In the genomic region with DNA sequence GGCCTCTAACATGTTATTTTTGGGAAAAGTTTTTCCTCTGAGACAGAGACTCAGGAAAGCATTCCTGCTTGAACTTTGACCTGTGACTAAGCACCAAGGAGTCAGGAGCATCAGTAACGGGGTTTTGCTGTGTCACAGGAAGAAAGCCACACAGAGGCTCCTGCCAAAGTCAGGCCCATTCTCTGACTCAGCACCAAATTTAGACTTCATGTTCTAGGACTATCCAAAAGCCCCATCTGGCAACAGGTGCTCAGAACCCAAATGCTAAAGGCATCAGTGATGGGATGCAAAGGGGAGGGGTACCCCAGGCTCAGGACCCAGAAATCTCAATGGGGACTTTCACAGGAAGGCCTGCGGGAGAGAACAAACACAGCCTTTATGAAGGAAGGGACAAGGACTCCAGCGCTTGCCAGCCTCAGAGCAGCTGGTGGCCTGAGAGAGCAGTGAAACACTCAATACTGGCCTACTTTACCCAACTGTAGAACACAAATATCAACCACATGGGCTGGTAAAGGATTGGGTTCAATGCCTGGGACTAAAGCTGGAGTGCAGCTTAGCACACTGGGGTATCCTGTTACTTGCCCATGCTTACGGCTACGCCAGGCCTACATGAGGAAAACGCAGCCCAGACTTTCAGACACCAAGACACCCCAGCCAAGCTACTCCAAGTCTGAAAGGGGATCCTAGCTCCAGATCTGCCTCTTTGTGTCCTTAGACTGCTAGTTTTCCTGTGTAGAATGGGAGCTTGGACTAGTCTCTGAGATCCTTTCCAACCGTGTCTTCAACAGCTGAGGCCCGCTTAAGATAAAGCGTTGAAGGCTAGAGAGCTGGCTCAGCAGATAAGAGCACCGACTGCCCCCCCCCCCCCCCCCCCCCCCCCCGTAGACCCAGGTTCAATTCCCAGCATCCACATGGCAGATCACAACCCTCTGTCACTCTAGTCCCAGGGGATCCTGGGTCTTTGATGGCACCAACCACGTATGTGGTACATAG, we compare ENCODE assay signal across 9 mouse cellular contexts. TPM values are rescaled to one million over a fixed set of nuclear protein-coding genes. Genes with fewer than 3 reads are reported as not detected.
A peak's percentile ranks its signal among the peaks of the same experiment; 100 is the strongest.
DNase-seq lines count a peak whose midpoint lies in the region; ATAC-seq and TF ChIP-seq lines count a peak whose summit lies in the region.
"Had no signal": no experiment of that assay in that cellular context is flagged by ENCODE, and none has a peak within 500 bp of the region (broad histone marks: within the 10 kb centered on the region; RNA-seq: fewer than 3 reads in every experiment).

No protein-coding gene starts in this region.

- H3K27me3 ChIP-seq in embryonic facial prominence, embryonic 13.5 days = no peaks in the 10 kb centered on the region
- no peaks in the 10 kb centered on the region for H3K27me3 ChIP-seq in neural tube, embryonic 15.5 days (replicated peaks)
- H3K27me3 ChIP-seq in midbrain, embryonic 15.5 days (replicated peaks) = no peaks in the 10 kb centered on the region
- H3K27me3 ChIP-seq: neural tube, embryonic 12.5 days had no signal

- H3K4me3 ChIP-seq in ES-E14 (ENCODE audit: insufficient read depth in 1 of 2, low read depth in 1 of 2, low read length in 2 of 2, poor library complexity in 1 of 2, severe bottlenecking in 1 of 2) = no peak overlapping the region
- no peak overlapping the region for H3K4me3 ChIP-seq in embryonic facial prominence, embryonic 13.5 days
- H3K4me3 ChIP-seq in neural tube, embryonic 15.5 days (replicated peaks) = no peak overlapping the region
- no peak overlapping the region for H3K4me3 ChIP-seq in midbrain, embryonic 15.5 days
- H3K4me3 ChIP-seq: neural tube, embryonic 12.5 days had no signal

- H3K9ac ChIP-seq in ES-E14 (ENCODE audit: insufficient read depth, low read depth, low read length, poor library complexity, severe bottlenecking) = no peak overlapping the region
- H3K9ac ChIP-seq in embryonic facial prominence, embryonic 13.5 days = no peak overlapping the region
- no peak overlapping the region for H3K9ac ChIP-seq in neural tube, embryonic 15.5 days (replicated peaks)
- no peak overlapping the region for H3K9ac ChIP-seq in midbrain, embryonic 15.5 days
- H3K9ac ChIP-seq: neural tube, embryonic 12.5 days had no signal

- no peak for ATAC-seq in embryonic facial prominence, embryonic 13.5 days (ENCODE audit: insufficient number of reproducible peaks, insufficient read depth, low FRiP score, low TSS enrichment, low read depth)
- peak; percentile 37; the same call in 1 of the 2 replicates for ATAC-seq in neural tube, embryonic 15.5 days (ENCODE audit: low FRiP score)
- ATAC-seq in midbrain, embryonic 15.5 days (replicated peaks) = no peak

- H3K4me1 ChIP-seq in ES-E14 (ENCODE audit: control insufficient read depth in 2 of 2, insufficient read depth in 2 of 2, low read length in 2 of 2, poor library complexity in 1 of 2) = peaks cover 17 to 33% of the 10 kb centered on the region in 2 experiments
- peaks cover 55% of the 10 kb centered on the region for H3K4me1 ChIP-seq in embryonic facial prominence, embryonic 13.5 days
- peaks cover 44% of the 10 kb centered on the region for H3K4me1 ChIP-seq in neural tube, embryonic 15.5 days
- H3K4me1 ChIP-seq in midbrain, embryonic 15.5 days = peaks cover 5% of the 10 kb centered on the region

- peak; percentile 93 for DNase-seq in heart, adult 11 months
- DNase-seq in heart, postnatal 4 days = no peak
- DNase-seq in ES-E14 (ENCODE audit: low read depth, low spot score) = no peak
- peak; percentile 32 for DNase-seq in kidney, postnatal 14 days
- no peak for DNase-seq in T-cell, adult 2 months (ENCODE audit: low spot score)

- H3K36me3 ChIP-seq in ES-E14 (ENCODE audit: control insufficient read depth, insufficient read depth, low read length, poor library complexity, severe bottlenecking) = no peaks in the 10 kb centered on the region; the same call in 1 of the 2 replicates
- no peaks in the 10 kb centered on the region; the same call in 1 of the 2 replicates for H3K36me3 ChIP-seq in embryonic facial prominence, embryonic 13.5 days
- H3K36me3 ChIP-seq in neural tube, embryonic 15.5 days = no peaks in the 10 kb centered on the region
- H3K36me3 ChIP-seq in midbrain, embryonic 15.5 days (replicated peaks) = no peaks in the 10 kb centered on the region
- H3K36me3 ChIP-seq: neural tube, embryonic 12.5 days had no signal

- WGBS in embryonic facial prominence, embryonic 13.5 days = 48% methylated on average over 11 of the region's 12 CpGs
- 68% methylated on average over 11 of the region's 12 CpGs for WGBS in neural tube, embryonic 15.5 days
- WGBS in midbrain, embryonic 15.5 days = 66% methylated on average over 12 of the region's 12 CpGs

- no peak overlapping the region for H3K4me2 ChIP-seq in embryonic facial prominence, embryonic 13.5 days
- no peak overlapping the region for H3K4me2 ChIP-seq in neural tube, embryonic 15.5 days
- H3K4me2 ChIP-seq in midbrain, embryonic 15.5 days = no peak overlapping the region
- H3K4me2 ChIP-seq: neural tube, embryonic 12.5 days had no signal

- in situ Hi-C loops in ES-E14 (cut with MboI; ENCODE audit: low sequenced_read_pairs in 2 of 2, unreplicated experiment in 2 of 2) = no loop called here

- no peaks in the 10 kb centered on the region for H3K9me3 ChIP-seq in ES-E14 (ENCODE audit: control insufficient read depth, insufficient read depth, low read depth, low read length)
- no peaks in the 10 kb centered on the region for H3K9me3 ChIP-seq in embryonic facial prominence, embryonic 13.5 days
- no peaks in the 10 kb centered on the region for H3K9me3 ChIP-seq in neural tube, embryonic 15.5 days (replicated peaks)
- no peaks in the 10 kb centered on the region for H3K9me3 ChIP-seq in midbrain, embryonic 15.5 days
- H3K9me3 ChIP-seq: neural tube, embryonic 12.5 days had no signal

- H3K27ac ChIP-seq in ES-E14 (ENCODE audit: insufficient read depth, low read depth, low read length, poor library complexity, severe bottlenecking) = no peak overlapping the region; the same call in 1 of the 2 replicates
- H3K27ac ChIP-seq in embryonic facial prominence, embryonic 13.5 days = peak overlapping the region; percentile 64; the same call in 1 of the 2 replicates
- H3K27ac ChIP-seq in neural tube, embryonic 15.5 days (replicated peaks) = peak overlapping the region; percentile 58; the same call in 1 of the 2 replicates
- H3K27ac ChIP-seq in midbrain, embryonic 15.5 days = no peak overlapping the region
- H3K27ac ChIP-seq: neural tube, embryonic 12.5 days had no signal

TF ChIP-seq in ES-E14, 5 proteins besides CTCF, POLR2A, EP300 and RAD21:
- TF ChIP-seq ZNF384 (IDR thresholded peaks at IDR 0.05; ENCODE audit: low read depth, low read length) = no peak
- peak; percentile 88 for TF ChIP-seq MAFK (IDR thresholded peaks at IDR 0.05; ENCODE audit: insufficient read depth, low read depth, low read length)
TF ChIP-seq in ES-E14: peak in this region for 1.

RNA-seq across cellular contexts. Expression of gene Dlg5, which starts 12.8 kb away (rescaled TPM):
- 10 to 100 TPM; 24.5 to 26.6 TPM for total RNA-seq in heart, postnatal 4 days (2021)
- 17.5 and 19.3 TPM in 2 replicates for total RNA-seq in ES-E14 (2012; rRNA removed)
- polyA plus RNA-seq in embryonic facial prominence, embryonic 13.5 days (2015; fragmentation: Nextera tagmentation; extraction: Ambion mirVana) = 27.3 and 34.2 TPM in 2 replicates
- 17.5 and 19.9 TPM in 2 replicates for polyA plus RNA-seq in neural tube, embryonic 15.5 days (2015; fragmentation: Nextera tagmentation; extraction: Ambion mirVana)
- polyA plus RNA-seq in midbrain, embryonic 15.5 days (2015; fragmentation: Nextera tagmentation; extraction: Ambion mirVana) = 21.9 and 22.9 TPM in 2 replicates

Comparison
In these comparisons a context has a peak if more than half of its experiments do, and no peak if none do; other contexts are left out.
1. DNase-seq: peak in heart, adult 11 months (single experiment) and kidney, postnatal 14 days (single experiment); none in heart, postnatal 4 days (single experiment), ES-E14 (single experiment) and T-cell, adult 2 months (single experiment).
2. H3K27ac ChIP-seq: peak in embryonic facial prominence, embryonic 13.5 days (single experiment) and neural tube, embryonic 15.5 days (single experiment); none in ES-E14 (single experiment) and midbrain, embryonic 15.5 days (single experiment).